Mouse (Mus musculus) testis, adult 2 months (tissue): ENCODE measurements around the gene Caps2. TPM values are rescaled to one million over a fixed set of nuclear protein-coding genes. Genes with fewer than 3 reads are reported as not detected.
A peak's percentile ranks its signal among the peaks of the same experiment; 100 is the strongest.
"Not testable (repeated sequence)": the region's sequence is repeated elsewhere in the genome, so short reads cannot be mapped to it uniquely, and the experiment has no call there.

Experiments used
- H3K27ac ChIP-seq: fragments of 200-500 bp; 2 replicates; pipeline ENCODE4 v1.5.1; 2012; ENCODE audit warnings: low read depth, low read length; ENCODE audit not compliant: control insufficient read depth, insufficient read depth
- H3K27me3 ChIP-seq: fragments of 200-500 bp; 2 replicates; pipeline ENCODE4 v1.6.1; 2012; ENCODE audit warnings: mild to moderate bottlenecking, low read length, moderate library complexity; ENCODE audit not compliant: control insufficient read depth, insufficient read depth
- H3K36me3 ChIP-seq: fragments of 200-500 bp; 2 replicates; pipeline ENCODE4 v1.6.1; 2012; ENCODE audit warnings: mild to moderate bottlenecking, low read length; ENCODE audit not compliant: control insufficient read depth, insufficient read depth
- H3K4me1 ChIP-seq: fragments of 200-500 bp; 2 replicates; pipeline ENCODE4 v1.6.1; 2012; ENCODE audit warnings: low read length; ENCODE audit not compliant: control insufficient read depth, insufficient read depth
- H3K4me3 ChIP-seq: fragments of 200-500 bp; 2 replicates; pipeline ENCODE4 v1.5.1; 2012; ENCODE audit warnings: low read depth, mild to moderate bottlenecking, low read length, moderate library complexity, mixed read lengths; ENCODE audit not compliant: control insufficient read depth
- CTCF ChIP-seq: fragments of 200-500 bp; IDR thresholded peaks from 2 replicates; pipeline ENCODE4 v1.5.1; 2012; ENCODE audit warnings: low read depth, mild to moderate bottlenecking, inconsistent platforms, low read length, moderate library complexity; ENCODE audit not compliant: control insufficient read depth, insufficient read depth, insufficient replicate concordance
- POLR2A ChIP-seq: fragments of 200-500 bp; IDR thresholded peaks from 2 replicates; pipeline ENCODE4 v1.6.1; 2012; ENCODE audit warnings: low read depth, mild to moderate bottlenecking, inconsistent platforms, low read length, moderate library complexity; ENCODE audit not compliant: control insufficient read depth
- polyA plus RNA-seq: library from polyadenylated mRNA; depleted of rRNA; stranded (reverse); fragments of >200 nt; gene quantifications from 2 replicates; pipeline ENCODE4 v1.2.3, GENCODE M21; 2012; rRNA removed

Gene Caps2
- 3.7 and 4.8 TPM in 2 replicates for polyA plus RNA-seq

- TF ChIP-seq CTCF (no peak), POLR2A (no peak)
- Histone ChIP-seq H3K27ac (peak within 1 kb of the TSS; percentile 66), H3K36me3 (no peaks in the 10 kb centered on the region), H3K4me1 (peaks cover 3% of the 10 kb centered on the region; the same call in 1 of the 2 replicates), H3K4me3 (peak within 1 kb of the TSS; percentile 74), H3K27me3 (no peaks in the 10 kb centered on the region)
Measured at GRCm38 (mm10) chr10:112163168-112163766, at the start of gene Caps2. Gene Caps2, plus strand, starts transcription at chr10:112163621.

- not testable (repeated sequence) for H3K27me3 ChIP-seq, H3K4me1 ChIP-seq, H3K27ac ChIP-seq, H3K36me3 ChIP-seq, H3K4me3 ChIP-seq
Measured at GRCm38 (mm10) chr10:112125090-112125489, 38.3 kb upstream of the Caps2 start.

GRCm38 (mm10) chr10:112127682-112128230 is 35.7 kb upstream of the Caps2 start:
- not testable (repeated sequence) for H3K27me3 ChIP-seq, H3K4me1 ChIP-seq, H3K27ac ChIP-seq, H3K36me3 ChIP-seq, H3K4me3 ChIP-seq

- Histone ChIP-seq H3K4me3 (no peak overlapping the region), H3K4me1 (no peaks in the 10 kb centered on the region), H3K27me3 (no peaks in the 10 kb centered on the region), H3K36me3 (no peaks in the 10 kb centered on the region), H3K27ac (no peak overlapping the region)
- no peak for TF ChIP-seq POLR2A
- TF ChIP-seq CTCF, result no peak
Measured at GRCm38 (mm10) chr10:112132194-112132593, 31.2 kb upstream of the Caps2 start.

GRCm38 (mm10) chr10:112138050-112138870 is 25.2 kb upstream of the Caps2 start:
- peak overlapping the region; percentile 27; the same call in 1 of the 2 replicates for H3K4me3 ChIP-seq
- H3K27me3 ChIP-seq, result no peaks in the 10 kb centered on the region
- H3K27ac ChIP-seq, result no peak overlapping the region
- no peak for TF ChIP-seq CTCF
- no peak for TF ChIP-seq POLR2A
- H3K4me1 ChIP-seq, result no peaks in the 10 kb centered on the region
- no peaks in the 10 kb centered on the region for H3K36me3 ChIP-seq

- H3K4me3 ChIP-seq, result peak overlapping the region; percentile 27; the same call in 1 of the 2 replicates
- no peaks in the 10 kb centered on the region for H3K36me3 ChIP-seq
- H3K27ac ChIP-seq, result no peak overlapping the region
- TF ChIP-seq CTCF, result no peak
- no peak for TF ChIP-seq POLR2A
- H3K4me1 ChIP-seq, result no peaks in the 10 kb centered on the region
- no peaks in the 10 kb centered on the region for H3K27me3 ChIP-seq
Measured at GRCm38 (mm10) chr10:112138871-112139430, 24.5 kb upstream of the Caps2 start.

- Histone ChIP-seq H3K36me3 (no peaks in the 10 kb centered on the region), H3K27me3 (no peaks in the 10 kb centered on the region), H3K4me3 (no peak overlapping the region), H3K27ac (no peak overlapping the region), H3K4me1 (no peaks in the 10 kb centered on the region)
- TF ChIP-seq CTCF (no peak), POLR2A (no peak)
Measured at GRCm38 (mm10) chr10:112139834-112140233, 23.6 kb upstream of the Caps2 start.
